Mouse (Mus musculus): ENCODE measurements around the gene Stub1. TPM values are rescaled to one million over a fixed set of nuclear protein-coding genes. Genes with fewer than 3 reads are reported as not detected.

The Stub1 gene
- polyA plus RNA-seq, 1 experiment = 196 TPM

DNA sequence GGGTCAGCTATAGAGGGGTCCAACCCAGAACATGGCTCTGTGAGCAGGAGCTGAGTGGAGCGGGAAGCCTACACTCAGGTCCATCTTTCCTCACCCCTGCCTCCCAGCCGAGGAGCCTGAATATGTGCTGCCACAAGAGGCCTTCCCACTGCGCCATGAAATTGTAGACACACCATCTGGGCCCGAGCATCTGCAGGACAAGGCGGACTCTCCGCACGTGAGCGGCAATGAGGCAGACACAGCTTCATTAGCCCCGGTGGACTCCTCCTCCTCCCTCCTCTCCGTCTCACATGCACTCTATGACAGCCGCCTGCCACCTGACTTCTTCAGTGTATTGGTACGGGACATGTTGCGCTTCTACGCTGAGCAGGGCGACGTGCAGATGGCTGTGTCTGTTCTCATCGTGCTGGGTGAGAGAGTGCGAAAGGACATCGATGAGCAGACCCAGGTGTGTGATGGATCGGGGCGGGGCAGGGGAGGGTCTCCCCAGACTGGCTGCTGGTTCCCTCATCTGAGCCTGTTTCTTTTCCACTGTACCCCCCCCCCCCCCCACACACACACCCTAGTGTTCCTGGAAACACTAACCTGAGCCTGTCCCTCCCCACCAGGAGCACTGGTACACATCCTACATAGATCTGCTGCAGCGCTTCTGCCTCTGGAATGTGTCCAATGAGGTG lies 5.5 kb downstream of the Stub1 start:
- H3K4me3 ChIP-seq = no peak overlapping the region
- no peaks in the 10 kb centered on the region for H3K36me3 ChIP-seq (ENCODE audit: control insufficient read depth, insufficient read depth)
- TF ChIP-seq MYOD1 (IDR thresholded peaks at IDR 0.05; ENCODE audit: control insufficient read depth in 1 of 3, insufficient read length in 2 of 3, low read depth in 2 of 3) (no peak), POLR2AphosphoS2 (IDR thresholded peaks at IDR 0.05; ENCODE audit: insufficient read length, low read depth) (no peak), MYOG (IDR thresholded peaks at IDR 0.05; ENCODE audit: control insufficient read depth in 1 of 3, insufficient read depth in 1 of 3, insufficient read length in 2 of 3, low read depth in 2 of 3) (no peak), TCF12 (IDR thresholded peaks at IDR 0.05; ENCODE audit: insufficient read depth, poor library complexity, severe bottlenecking) (no peak), MAX (IDR thresholded peaks at IDR 0.05; ENCODE audit: low read depth) (no peak), CEBPB (IDR thresholded peaks at IDR 0.05; ENCODE audit: insufficient read depth, poor library complexity, severe bottlenecking) (no peak), USF1 (IDR thresholded peaks at IDR 0.05; ENCODE audit: low read depth) (no peak), TCF3 (IDR thresholded peaks at IDR 0.05; ENCODE audit: insufficient read length, low read depth) (no peak), SRF (IDR thresholded peaks at IDR 0.05; ENCODE audit: control insufficient read depth, insufficient read length, low read depth) (no peak), POLR2A (IDR thresholded peaks at IDR 0.05; ENCODE audit: insufficient read length, low read depth) (no peak), E2F4 (IDR thresholded peaks at IDR 0.05; ENCODE audit: insufficient read depth) (no peak), REST (IDR thresholded peaks at IDR 0.05; ENCODE audit: insufficient read depth, insufficient read length) (no peak)
- no peaks in the 10 kb centered on the region for H3K27me3 ChIP-seq (ENCODE audit: control insufficient read depth, insufficient read depth, insufficient read length)
- H3ac ChIP-seq (ENCODE audit: control insufficient read depth, insufficient read length) = no peak overlapping the region
- H3K4me2 ChIP-seq (ENCODE audit: low read depth) = no peak overlapping the region
- peaks cover 23% of the 10 kb centered on the region for H3K79me2 ChIP-seq (ENCODE audit: control insufficient read depth, insufficient read depth)

DNA sequence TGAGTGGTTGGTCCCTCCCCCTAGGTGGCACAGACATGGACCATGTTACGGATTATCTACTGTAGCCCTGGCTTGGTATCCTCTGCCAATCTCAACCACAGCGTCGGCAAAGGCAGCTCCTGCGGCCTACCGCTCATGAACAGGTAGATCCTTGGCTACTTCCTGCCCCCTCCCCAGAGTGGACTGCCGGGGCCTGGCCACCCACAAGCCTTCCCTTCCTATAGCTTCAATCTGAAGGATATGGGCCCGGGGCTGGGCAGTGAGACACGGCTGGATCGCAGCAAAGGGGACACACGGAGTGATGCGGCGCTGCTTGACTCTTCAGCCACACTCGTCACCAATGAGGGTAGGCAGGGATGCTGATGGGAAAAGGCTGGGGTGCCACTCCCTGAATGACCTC lies 6.2 kb downstream of the Stub1 start:
- Histone ChIP-seq H3K27me3 (ENCODE audit: control insufficient read depth, insufficient read depth, insufficient read length) (no peaks in the 10 kb centered on the region), H3K36me3 (ENCODE audit: control insufficient read depth, insufficient read depth) (no peaks in the 10 kb centered on the region), H3K79me2 (ENCODE audit: control insufficient read depth, insufficient read depth) (peaks cover 19% of the 10 kb centered on the region), H3ac (ENCODE audit: control insufficient read depth, insufficient read length) (no peak overlapping the region), H3K4me3 (no peak overlapping the region), H3K4me2 (ENCODE audit: low read depth) (no peak overlapping the region)
- no peak for TF ChIP-seq POLR2AphosphoS2 (IDR thresholded peaks at IDR 0.05; ENCODE audit: insufficient read length, low read depth)

DNA sequence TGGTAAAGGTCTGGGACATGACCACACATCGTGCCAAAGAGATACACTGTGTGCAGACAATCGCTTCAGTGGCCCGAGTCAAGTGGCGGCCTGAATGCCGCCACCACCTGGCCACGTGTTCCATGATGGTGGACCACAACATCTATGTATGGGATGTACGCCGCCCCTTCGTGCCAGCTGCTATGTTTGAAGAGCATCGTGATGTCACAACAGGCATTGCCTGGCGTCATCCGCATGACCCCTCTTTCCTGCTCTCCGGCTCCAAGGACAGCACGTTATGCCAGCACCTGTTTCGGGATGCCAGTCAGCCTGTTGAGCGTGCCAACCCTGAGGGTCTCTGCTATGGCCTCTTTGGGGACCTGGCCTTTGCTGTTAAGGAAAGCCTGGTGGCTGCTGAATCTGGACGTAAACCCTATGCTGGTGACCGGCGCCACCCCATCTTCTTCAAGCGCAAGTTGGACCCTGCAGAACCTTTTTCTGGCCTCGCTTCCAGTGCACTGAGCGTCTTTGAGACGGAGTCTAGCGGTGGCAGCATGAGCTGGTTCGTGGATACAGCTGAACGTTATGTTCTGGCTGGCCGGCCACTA lies 7.1 kb downstream of the Stub1 start:
- Histone ChIP-seq H3K79me2 (ENCODE audit: control insufficient read depth, insufficient read depth) (peaks cover 10% of the 10 kb centered on the region), H3ac (ENCODE audit: control insufficient read depth, insufficient read length) (no peak overlapping the region), H3K27me3 (ENCODE audit: control insufficient read depth, insufficient read depth, insufficient read length) (no peaks in the 10 kb centered on the region), H3K4me2 (ENCODE audit: low read depth) (no peak overlapping the region), H3K4me3 (no peak overlapping the region), H3K36me3 (ENCODE audit: control insufficient read depth, insufficient read depth) (no peaks in the 10 kb centered on the region)
- no peak for TF ChIP-seq USF1 (IDR thresholded peaks at IDR 0.05; ENCODE audit: low read depth)
- no peak for TF ChIP-seq POLR2A (IDR thresholded peaks at IDR 0.05; ENCODE audit: insufficient read length, low read depth)
- TF ChIP-seq CEBPB (IDR thresholded peaks at IDR 0.05; ENCODE audit: insufficient read depth, poor library complexity, severe bottlenecking) = no peak
- no peak for TF ChIP-seq SRF (IDR thresholded peaks at IDR 0.05; ENCODE audit: control insufficient read depth, insufficient read length, low read depth)
- no peak for TF ChIP-seq E2F4 (IDR thresholded peaks at IDR 0.05; ENCODE audit: insufficient read depth)
- TF ChIP-seq TCF3 (IDR thresholded peaks at IDR 0.05; ENCODE audit: insufficient read length, low read depth) = no peak
- TF ChIP-seq TCF12 (IDR thresholded peaks at IDR 0.05; ENCODE audit: insufficient read depth, poor library complexity, severe bottlenecking) = no peak
- no peak for TF ChIP-seq MYOD1 (IDR thresholded peaks at IDR 0.05; ENCODE audit: control insufficient read depth in 1 of 3, insufficient read length in 2 of 3, low read depth in 2 of 3)
- TF ChIP-seq MYOG (IDR thresholded peaks at IDR 0.05; ENCODE audit: control insufficient read depth in 1 of 3, insufficient read depth in 1 of 3, insufficient read length in 2 of 3, low read depth in 2 of 3) = no peak
- TF ChIP-seq REST (IDR thresholded peaks at IDR 0.05; ENCODE audit: insufficient read depth, insufficient read length) = no peak
- no peak for TF ChIP-seq MAX (IDR thresholded peaks at IDR 0.05; ENCODE audit: low read depth)
- no peak for TF ChIP-seq POLR2AphosphoS2 (IDR thresholded peaks at IDR 0.05; ENCODE audit: insufficient read length, low read depth)

DNA sequence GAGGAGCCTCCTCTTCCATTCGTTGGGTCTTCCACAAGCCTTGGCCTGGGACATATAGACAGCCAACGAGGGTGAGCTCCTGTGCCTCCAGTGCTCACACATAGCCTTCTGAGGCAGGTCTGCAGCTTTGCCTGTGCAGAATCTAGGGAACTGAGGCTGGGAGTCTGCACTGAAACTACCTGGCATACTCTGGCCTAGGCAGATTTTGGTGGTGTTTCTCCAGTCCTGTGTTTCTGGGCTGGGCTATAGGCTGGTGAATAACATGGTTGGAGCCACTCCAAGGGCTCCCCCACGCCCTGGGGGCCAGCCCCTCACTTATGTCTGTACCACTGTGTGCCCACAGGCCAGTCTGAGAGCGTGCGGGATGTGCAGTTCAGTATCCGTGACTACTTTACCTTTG lies 7.9 kb downstream of the Stub1 start:
- Histone ChIP-seq H3K4me3 (no peak overlapping the region), H3K79me2 (ENCODE audit: control insufficient read depth, insufficient read depth) (peaks cover 6% of the 10 kb centered on the region), H3K36me3 (ENCODE audit: control insufficient read depth, insufficient read depth) (no peaks in the 10 kb centered on the region), H3ac (ENCODE audit: control insufficient read depth, insufficient read length) (no peak overlapping the region), H3K27me3 (ENCODE audit: control insufficient read depth, insufficient read depth, insufficient read length) (no peaks in the 10 kb centered on the region), H3K4me2 (ENCODE audit: low read depth) (no peak overlapping the region)
- no peak for TF ChIP-seq POLR2A (IDR thresholded peaks at IDR 0.05; ENCODE audit: insufficient read length, low read depth)
- TF ChIP-seq MYOD1 (IDR thresholded peaks at IDR 0.05; ENCODE audit: control insufficient read depth in 1 of 3, insufficient read length in 2 of 3, low read depth in 2 of 3) = no peak
- no peak for TF ChIP-seq TCF12 (IDR thresholded peaks at IDR 0.05; ENCODE audit: insufficient read depth, poor library complexity, severe bottlenecking)
- no peak for TF ChIP-seq USF1 (IDR thresholded peaks at IDR 0.05; ENCODE audit: low read depth)
- TF ChIP-seq E2F4 (IDR thresholded peaks at IDR 0.05; ENCODE audit: insufficient read depth) = no peak
- TF ChIP-seq TCF3 (IDR thresholded peaks at IDR 0.05; ENCODE audit: insufficient read length, low read depth) = no peak
- TF ChIP-seq SRF (IDR thresholded peaks at IDR 0.05; ENCODE audit: control insufficient read depth, insufficient read length, low read depth) = no peak
- no peak for TF ChIP-seq CEBPB (IDR thresholded peaks at IDR 0.05; ENCODE audit: insufficient read depth, poor library complexity, severe bottlenecking)
- TF ChIP-seq MAX (IDR thresholded peaks at IDR 0.05; ENCODE audit: low read depth) = no peak
- no peak for TF ChIP-seq POLR2AphosphoS2 (IDR thresholded peaks at IDR 0.05; ENCODE audit: insufficient read length, low read depth)
- no peak for TF ChIP-seq REST (IDR thresholded peaks at IDR 0.05; ENCODE audit: insufficient read depth, insufficient read length)
- TF ChIP-seq MYOG (IDR thresholded peaks at IDR 0.05; ENCODE audit: control insufficient read depth in 1 of 3, insufficient read depth in 1 of 3, insufficient read length in 2 of 3, low read depth in 2 of 3) = no peak
